Mouse (Mus musculus) inflammation-experienced regulatory T-cells, adult 6 months (primary cell): ENCODE results near the gene Smarca4. TPM values are rescaled to one million over a fixed set of nuclear protein-coding genes. Genes with fewer than 3 reads are reported as not detected.
A peak's percentile ranks its signal among the peaks of the same experiment; 100 is the strongest.

Experiments used
- ATAC-seq: one replicate; pipeline ENCODE4 v1.8.0; 2017
- polyA plus RNA-seq, 3 experiments: library from polyadenylated mRNA; unstranded; fragments of 100-300 nt; shearing (Covaris generic); gene quantifications; one replicate each; pipeline ENCODE4 v1.2.1; 2017

Smarca4 gene
- polyA plus RNA-seq, 3 experiments from 2014 or later = 24.2 to 32.7 (median 26.9) TPM

GRCm38 (mm10) chr9:21724147-21724536 lies 108.2 kb downstream of the Smarca4 start:
- peak; percentile 92 for ATAC-seq

GRCm38 (mm10) chr9:21725224-21726121 lies 109.5 kb downstream of the Smarca4 start:
- ATAC-seq = no peak

GRCm38 (mm10) chr9:21726218-21726975 lies 110.4 kb downstream of the Smarca4 start:
- ATAC-seq = no peak

GRCm38 (mm10) chr9:21728261-21728832 lies 112.4 kb downstream of the Smarca4 start:
- ATAC-seq = no peak

GRCm38 (mm10) chr9:21729264-21729663 lies 113.3 kb downstream of the Smarca4 start:
- ATAC-seq = no peak

- no peak for ATAC-seq
These were observed 116.3 kb downstream of the Smarca4 start for GRCm38 (mm10) chr9:21732288-21732687.

GRCm38 (mm10) chr9:21733446-21733845 lies 117.5 kb downstream of the Smarca4 start:
- ATAC-seq = no peak

- no peak for ATAC-seq
These were observed 118.0 kb downstream of the Smarca4 start for GRCm38 (mm10) chr9:21733989-21734388.

- ATAC-seq = no peak
These were observed 119.2 kb downstream of the Smarca4 start for GRCm38 (mm10) chr9:21735126-21735525.

- no peak for ATAC-seq
These were observed 120.6 kb downstream of the Smarca4 start for GRCm38 (mm10) chr9:21736580-21736979.

- no peak for ATAC-seq
These were observed 121.2 kb downstream of the Smarca4 start for GRCm38 (mm10) chr9:21737188-21737587.

GRCm38 (mm10) chr9:21738776-21739175 lies 122.8 kb downstream of the Smarca4 start:
- no peak for ATAC-seq

- ATAC-seq = no peak
These were observed 124.5 kb downstream of the Smarca4 start for GRCm38 (mm10) chr9:21740427-21740826.

- ATAC-seq = no peak
These were observed 125.5 kb downstream of the Smarca4 start for GRCm38 (mm10) chr9:21741514-21741913.

- ATAC-seq = no peak
These were observed 131.3 kb downstream of the Smarca4 start for GRCm38 (mm10) chr9:21747238-21747774.

GRCm38 (mm10) chr9:21748033-21748432 lies 132.1 kb downstream of the Smarca4 start:
- no peak for ATAC-seq

- ATAC-seq = no peak
These were observed 132.5 kb downstream of the Smarca4 start for GRCm38 (mm10) chr9:21748491-21748890.

GRCm38 (mm10) chr9:21749382-21750118 lies 133.6 kb downstream of the Smarca4 start:
- no peak for ATAC-seq

GRCm38 (mm10) chr9:21750370-21750769 lies 134.4 kb downstream of the Smarca4 start:
- no peak for ATAC-seq

GRCm38 (mm10) chr9:21751347-21751746 lies 135.4 kb downstream of the Smarca4 start:
- ATAC-seq = no peak

GRCm38 (mm10) chr9:21752252-21752792 lies 136.4 kb downstream of the Smarca4 start:
- ATAC-seq = no peak
